Mouse (Mus musculus): ENCODE results near the gene Msrb1. TPM values are rescaled to one million over a fixed set of nuclear protein-coding genes. Genes with fewer than 3 reads are reported as not detected.

The Msrb1 gene
- polyA plus RNA-seq, 1 experiment from 2014 or later = 22.6 TPM

DNA sequence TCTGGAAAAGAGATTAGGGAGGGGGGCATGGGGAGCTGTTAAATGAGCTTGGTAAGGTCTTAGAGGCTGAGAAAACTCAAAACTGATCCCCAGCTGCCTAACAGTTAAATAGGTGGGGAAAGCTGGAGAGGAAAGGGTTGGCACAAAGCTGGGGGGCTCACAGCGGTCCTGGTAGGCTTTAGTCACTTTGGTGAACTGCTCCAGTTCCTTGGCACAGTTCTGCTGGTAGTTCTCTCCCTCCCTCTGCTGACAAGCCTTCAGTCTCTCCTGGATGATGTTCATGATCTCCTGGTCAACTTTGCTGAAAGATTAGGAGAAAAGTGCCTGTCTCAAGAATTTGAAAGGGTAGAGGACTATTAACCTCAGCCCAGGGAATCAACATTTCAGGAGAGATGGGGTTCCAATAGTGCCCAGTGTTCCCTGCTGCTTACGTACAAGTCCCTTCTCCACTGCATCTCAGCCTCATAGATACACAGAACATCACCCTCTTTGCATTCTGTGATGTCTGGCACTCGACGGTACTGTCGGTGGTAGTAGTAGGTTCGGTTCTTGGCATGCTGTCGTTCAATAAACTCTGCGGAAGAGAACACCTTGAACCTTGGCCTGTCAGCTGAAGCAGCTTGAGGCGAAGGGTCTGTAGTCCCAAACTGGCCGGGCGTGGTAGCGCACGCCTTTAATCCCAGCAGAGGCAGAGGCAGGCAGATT, 14.1 kb upstream of the Msrb1 start:
- no peak for ATAC-seq (ENCODE audit: low FRiP score)
- 0 out of 2 replicates have a peak overlapping the region, but pooled peaks have one; percentile 4 for H3K27ac ChIP-seq
- H3K9ac ChIP-seq = 0 out of 2 replicates have a peak overlapping the region, but pooled peaks have one; percentile 23
- H3K36me3 ChIP-seq = peaks cover 17% of the 10 kb centered on the region
- H3K4me1 ChIP-seq = peaks cover 32% of the 10 kb centered on the region
- no peak overlapping the region for H3K4me2 ChIP-seq (replicated peaks)
- H3K4me3 ChIP-seq = no peak overlapping the region
- H3K9me3 ChIP-seq (replicated peaks) = no peaks in the 10 kb centered on the region
- 36% methylated on average over 13 of the region's 13 CpGs for WGBS
- H3K27me3 ChIP-seq = 0 out of 2 replicates have a peak, but pooled peaks cover 2% of the 10 kb centered on the region

DNA sequence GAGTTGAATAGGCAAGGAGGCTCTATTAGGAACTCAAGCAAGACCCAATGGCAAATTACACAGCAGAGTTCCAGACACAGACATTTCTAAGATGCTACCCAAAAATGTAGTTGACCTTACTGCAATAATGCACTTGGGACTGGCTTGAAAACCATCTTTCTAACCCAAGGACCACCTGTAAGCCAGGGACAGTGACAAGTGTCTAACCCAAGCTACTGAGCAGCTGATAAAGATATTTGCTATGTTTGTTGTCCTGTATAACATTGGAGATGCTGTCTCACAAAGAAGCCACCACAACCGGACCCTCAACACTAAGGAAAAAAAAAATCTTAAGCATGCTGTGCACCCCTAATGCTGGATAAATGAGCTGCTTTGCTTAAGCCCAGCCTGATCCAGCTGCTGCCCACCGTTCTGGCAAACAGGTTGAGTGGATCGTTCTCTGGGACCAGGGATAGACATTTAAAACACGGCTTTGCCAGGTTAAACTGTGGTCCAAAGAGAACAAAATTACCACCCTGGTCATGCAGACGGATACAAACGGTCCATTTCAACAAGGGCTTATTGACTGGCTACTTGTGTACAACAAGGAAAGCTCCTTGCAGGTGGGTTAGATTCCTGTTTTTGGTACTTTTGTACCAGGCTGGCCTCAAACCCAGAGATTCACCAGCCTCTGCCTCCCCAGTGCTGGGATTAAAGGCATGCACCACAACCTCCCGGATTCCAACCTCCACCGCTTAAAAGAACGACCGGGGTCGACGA, 13.1 kb upstream of the Msrb1 start:
- Histone ChIP-seq H3K9ac (peak overlapping the region; percentile 92), H3K4me1 (peaks cover 32% of the 10 kb centered on the region), H3K4me3 (peak overlapping the region; percentile 68), H3K36me3 (peaks cover 17% of the 10 kb centered on the region), H3K27ac (peak overlapping the region; percentile 80), H3K4me2 (replicated peaks) (peak overlapping the region; percentile 96), H3K9me3 (replicated peaks) (no peaks in the 10 kb centered on the region), H3K27me3 (0 out of 2 replicates have a peak, but pooled peaks cover 2% of the 10 kb centered on the region)
- WGBS = 4% methylated on average over 12 of the region's 12 CpGs
- ATAC-seq (ENCODE audit: low FRiP score) = no peak

DNA sequence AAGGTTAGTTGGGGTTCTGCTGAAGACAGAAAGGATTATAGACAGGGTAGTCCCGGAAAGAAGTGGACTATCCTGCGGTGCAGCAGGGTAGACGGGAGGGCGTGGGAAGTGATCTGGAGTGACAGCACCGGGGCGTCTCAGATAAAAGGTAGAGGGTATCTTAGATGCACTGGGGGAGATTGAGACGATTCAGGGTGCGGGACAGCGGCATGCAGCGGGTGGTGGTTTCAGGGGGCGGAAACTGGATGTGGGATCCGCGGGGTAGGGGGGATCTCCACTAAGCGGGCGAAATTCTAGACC, 12.6 kb upstream of the Msrb1 start:
- Histone ChIP-seq H3K4me2 (replicated peaks) (peak overlapping the region; percentile 96), H3K27ac (peak overlapping the region; percentile 80), H3K4me1 (peaks cover 30% of the 10 kb centered on the region), H3K9me3 (replicated peaks) (no peaks in the 10 kb centered on the region), H3K27me3 (0 out of 2 replicates have a peak, but pooled peaks cover 2% of the 10 kb centered on the region), H3K4me3 (peak overlapping the region; percentile 68), H3K36me3 (peaks cover 17% of the 10 kb centered on the region), H3K9ac (peak overlapping the region; percentile 92)
- under 1% methylated on average over 15 of the region's 15 CpGs for WGBS
- ATAC-seq (ENCODE audit: low FRiP score) = peak; percentile 9; the same call in 1 of the 2 replicates

DNA sequence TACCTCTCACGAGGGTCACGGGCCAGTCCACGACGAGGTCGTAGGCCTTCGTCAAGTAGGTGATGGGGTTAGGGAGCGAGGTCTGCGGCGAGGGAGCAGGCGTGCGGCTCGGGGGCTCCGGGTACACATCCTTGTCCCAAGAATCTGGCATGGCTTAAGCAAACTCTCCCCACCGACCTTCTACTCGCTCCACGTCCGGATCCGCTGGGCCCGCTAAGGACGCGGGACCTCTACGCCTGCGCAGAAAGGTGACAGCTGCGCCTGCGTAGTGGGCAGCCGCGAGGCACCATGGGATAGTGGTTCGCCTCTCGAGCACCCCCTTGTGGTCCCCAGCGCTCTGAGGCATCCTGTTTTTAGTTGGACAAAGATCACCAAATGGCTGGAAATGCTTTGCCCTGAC, 12.3 kb upstream of the Msrb1 start, which contains the start of gene Ndufb10:
TSS of gene Ndufb10 (minus strand) at position 295 of the 400 bp plus-strand sequence.
- WGBS = 1% methylated on average over 30 of the region's 30 CpGs
- Histone ChIP-seq H3K4me2 (replicated peaks) (peak within 1 kb of the TSS; percentile 96), H3K9ac (peak within 1 kb of the TSS; percentile 92), H3K27ac (peak within 1 kb of the TSS; percentile 80), H3K9me3 (replicated peaks) (no peaks in the 10 kb centered on the region), H3K4me1 (peaks cover 28% of the 10 kb centered on the region), H3K27me3 (0 out of 2 replicates have a peak, but pooled peaks cover 2% of the 10 kb centered on the region), H3K4me3 (peak within 1 kb of the TSS; percentile 68), H3K36me3 (peaks cover 17% of the 10 kb centered on the region)
- ATAC-seq (ENCODE audit: low FRiP score) = peak; percentile 71

DNA sequence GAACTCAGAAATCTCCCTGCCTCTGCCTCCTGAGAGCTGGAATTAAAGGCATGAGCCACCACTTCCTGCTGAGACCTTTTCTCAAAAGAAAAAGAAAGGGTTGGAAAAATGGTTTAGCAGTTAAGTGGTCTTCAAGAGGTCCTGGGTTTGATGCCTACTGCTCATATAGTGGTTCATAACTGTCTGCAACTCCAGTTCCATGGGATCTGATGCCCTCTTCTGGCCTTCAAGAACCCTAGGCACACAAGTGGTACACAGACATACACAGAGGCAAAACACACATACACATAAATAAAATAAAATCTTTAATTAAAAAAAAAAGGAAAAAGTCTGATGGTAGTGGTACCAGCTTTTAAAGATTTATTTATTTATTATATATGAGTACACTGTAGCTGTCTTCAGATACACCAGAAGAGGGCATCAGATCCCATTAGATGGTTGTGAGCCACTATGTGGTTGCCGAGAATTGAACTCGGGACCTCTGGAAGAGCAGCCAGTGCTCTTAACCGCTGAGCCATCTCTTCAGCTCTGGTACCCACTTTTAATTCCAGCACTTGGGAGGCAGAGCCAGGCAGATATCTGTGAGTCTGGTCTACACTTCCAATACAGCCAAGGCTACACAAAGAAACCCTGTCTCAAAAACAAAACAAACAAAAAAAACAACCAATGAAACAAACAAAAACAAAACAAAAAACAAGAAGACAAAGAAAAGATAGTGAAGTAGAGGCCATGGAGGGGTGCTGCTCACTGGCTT, 10.6 kb upstream of the Msrb1 start:
- no peak overlapping the region for H3K4me2 ChIP-seq (replicated peaks)
- H3K27me3 ChIP-seq = 0 out of 2 replicates have a peak, but pooled peaks cover 2% of the 10 kb centered on the region
- peaks cover 25% of the 10 kb centered on the region for H3K4me1 ChIP-seq
- no peak overlapping the region for H3K4me3 ChIP-seq
- no peaks in the 10 kb centered on the region for H3K9me3 ChIP-seq (replicated peaks)
- H3K27ac ChIP-seq = no peak overlapping the region
- ATAC-seq (ENCODE audit: low FRiP score) = no peak
- no peak overlapping the region for H3K9ac ChIP-seq
- peaks cover 17% of the 10 kb centered on the region for H3K36me3 ChIP-seq
- WGBS = 71% methylated on average over 3 of the region's 3 CpGs

DNA sequence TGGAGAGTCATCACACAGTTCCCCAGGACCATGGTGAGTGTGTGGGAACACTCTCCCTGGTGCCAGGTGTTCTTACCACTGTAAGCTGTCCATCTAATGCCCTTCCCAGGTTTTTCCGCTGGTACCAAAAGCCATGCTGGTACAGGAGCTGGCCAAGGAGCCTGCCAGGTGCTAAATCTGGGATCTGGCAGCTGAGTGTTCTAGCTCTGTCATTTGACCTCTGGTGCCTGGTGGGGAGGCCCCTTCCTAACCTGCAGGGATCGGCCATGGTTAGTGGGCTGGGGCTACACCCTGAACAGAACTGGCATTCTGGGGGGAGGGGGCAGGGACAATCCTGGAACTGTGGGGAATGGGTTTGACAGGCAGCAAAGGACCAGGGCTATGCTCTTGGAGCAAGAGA, 8.8 kb upstream of the Msrb1 start, which contains the start of gene Rpl3l:
TSS of gene Rpl3l (plus strand) at position 203 of the 400 bp plus-strand sequence.
- Histone ChIP-seq H3K4me3 (no peak within 1 kb of the TSS), H3K4me2 (replicated peaks) (no peak within 1 kb of the TSS), H3K36me3 (peaks cover under 1% of the 10 kb centered on the region), H3K9me3 (replicated peaks) (no peaks in the 10 kb centered on the region), H3K9ac (no peak within 1 kb of the TSS), H3K27ac (no peak within 1 kb of the TSS), H3K4me1 (peaks cover 10% of the 10 kb centered on the region), H3K27me3 (peaks cover 12% of the 10 kb centered on the region; the same call in 1 of the 2 replicates)
- 66% methylated on average over 2 of the region's 2 CpGs for WGBS
- ATAC-seq (ENCODE audit: low FRiP score) = no peak

DNA sequence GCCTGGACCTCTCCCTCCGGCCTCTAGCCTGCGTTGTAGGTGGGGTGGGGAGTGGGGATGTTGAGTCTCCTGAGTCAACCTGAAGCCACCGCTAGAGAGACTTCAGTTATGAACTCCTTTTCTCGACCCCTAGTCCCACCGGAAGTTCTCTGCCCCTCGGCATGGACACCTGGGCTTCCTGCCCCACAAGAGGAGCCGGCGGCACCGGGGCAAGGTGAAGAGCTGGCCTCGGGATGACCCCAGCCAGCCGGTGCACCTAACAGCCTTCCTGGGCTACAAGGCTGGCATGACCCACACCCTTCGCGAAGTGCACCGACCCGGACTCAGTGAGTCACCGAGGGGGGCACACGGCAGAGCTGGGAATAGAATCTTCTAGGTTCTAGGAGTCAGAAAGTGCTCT, 8.3 kb upstream of the Msrb1 start:
- Histone ChIP-seq H3K9me3 (replicated peaks) (no peaks in the 10 kb centered on the region), H3K4me2 (replicated peaks) (no peak overlapping the region), H3K9ac (no peak overlapping the region), H3K4me1 (peaks cover 5% of the 10 kb centered on the region), H3K27ac (no peak overlapping the region), H3K36me3 (no peaks in the 10 kb centered on the region), H3K27me3 (peaks cover 12% of the 10 kb centered on the region; the same call in 1 of the 2 replicates), H3K4me3 (no peak overlapping the region)
- WGBS = 73% methylated on average over 17 of the region's 17 CpGs
- no peak for ATAC-seq (ENCODE audit: low FRiP score)

DNA sequence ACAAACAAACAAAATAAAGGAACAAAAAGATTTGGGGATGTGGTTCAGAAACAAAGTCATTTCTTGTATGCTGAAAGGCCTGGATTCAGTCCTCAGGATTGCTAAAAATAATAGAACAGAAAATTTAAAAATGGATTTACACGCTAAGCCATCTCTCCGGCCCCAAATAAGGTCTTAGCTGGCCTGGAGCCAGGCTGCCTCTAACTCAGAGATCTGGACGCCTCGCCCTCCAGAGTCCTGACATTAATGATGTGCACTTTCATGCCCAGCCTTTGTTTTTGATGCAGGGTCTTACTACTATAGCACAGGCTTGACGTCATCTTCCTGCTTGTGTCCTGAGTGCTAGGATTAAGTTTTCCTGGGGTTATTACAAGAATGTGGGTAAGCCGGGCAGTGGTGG, 7.4 kb upstream of the Msrb1 start:
- 86% methylated on average over 6 of the region's 6 CpGs for WGBS
- Histone ChIP-seq H3K27me3 (peaks cover 12% of the 10 kb centered on the region; the same call in 1 of the 2 replicates), H3K9ac (no peak overlapping the region), H3K9me3 (replicated peaks) (no peaks in the 10 kb centered on the region), H3K36me3 (no peaks in the 10 kb centered on the region), H3K4me2 (replicated peaks) (no peak overlapping the region), H3K27ac (no peak overlapping the region), H3K4me3 (no peak overlapping the region), H3K4me1 (no peaks in the 10 kb centered on the region)
- no peak for ATAC-seq (ENCODE audit: low FRiP score)

DNA sequence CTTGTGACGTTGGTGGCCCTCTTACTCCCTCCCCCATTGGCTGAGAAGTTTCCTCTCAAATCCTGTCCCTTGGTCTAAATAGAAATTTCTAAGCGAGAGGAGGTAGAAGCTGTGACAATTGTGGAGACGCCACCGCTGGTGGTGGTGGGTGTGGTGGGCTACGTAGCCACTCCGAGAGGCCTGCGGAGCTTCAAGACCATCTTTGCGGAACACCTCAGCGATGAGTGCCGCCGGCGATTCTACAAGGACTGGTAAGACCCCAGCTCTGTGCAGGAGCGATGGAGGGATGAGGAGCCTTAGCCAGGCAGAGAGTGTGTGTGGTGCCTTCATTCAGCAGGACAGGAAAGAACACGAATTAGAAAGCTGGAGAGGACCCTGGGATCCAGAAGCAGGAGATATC, 5.7 kb upstream of the Msrb1 start:
- H3K27ac ChIP-seq = no peak overlapping the region
- H3K9ac ChIP-seq = no peak overlapping the region
- no peak overlapping the region for H3K4me3 ChIP-seq
- ATAC-seq (ENCODE audit: low FRiP score) = no peak
- H3K27me3 ChIP-seq = peaks cover 12% of the 10 kb centered on the region; the same call in 1 of the 2 replicates
- no peak overlapping the region for H3K4me2 ChIP-seq (replicated peaks)
- H3K4me1 ChIP-seq = 0 out of 2 replicates have a peak, but pooled peaks cover under 1% of the 10 kb centered on the region
- H3K9me3 ChIP-seq (replicated peaks) = no peaks in the 10 kb centered on the region
- no peaks in the 10 kb centered on the region for H3K36me3 ChIP-seq
- 85% methylated on average over 14 of the region's 14 CpGs for WGBS

DNA sequence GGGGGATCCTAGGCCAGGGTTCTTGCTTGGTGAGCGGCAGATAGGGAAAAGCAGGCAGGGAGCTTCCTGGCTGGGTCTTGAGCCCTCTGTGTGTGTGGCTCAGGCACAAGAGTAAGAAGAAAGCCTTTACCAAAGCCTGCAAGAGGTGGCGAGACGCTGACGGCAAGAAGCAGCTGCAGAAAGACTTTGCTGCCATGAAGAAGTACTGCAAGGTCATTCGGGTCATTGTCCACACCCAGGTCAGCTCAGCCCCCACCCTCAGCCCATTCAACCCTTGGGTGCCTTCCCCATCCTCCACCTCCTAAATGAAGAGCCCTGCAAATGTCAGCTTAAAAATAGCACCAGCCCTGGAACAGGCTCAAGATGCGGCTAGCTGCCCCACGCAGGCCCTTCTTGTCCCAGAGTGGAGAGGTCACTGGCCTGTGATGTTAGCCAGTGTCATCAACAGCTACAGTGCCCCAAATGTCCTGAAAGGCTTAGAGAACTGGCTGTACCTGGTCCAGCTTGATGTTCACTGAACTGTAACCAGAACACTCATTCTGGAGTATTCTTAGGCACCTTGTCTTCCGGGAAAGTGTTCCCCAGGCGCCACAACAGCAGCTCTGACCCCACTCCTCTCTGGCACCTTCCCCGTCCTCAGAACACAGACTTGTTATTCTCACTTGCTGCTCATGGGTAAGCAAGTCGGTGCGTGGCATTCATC, 4.1 kb upstream of the Msrb1 start:
- H3K9me3 ChIP-seq (replicated peaks) = no peaks in the 10 kb centered on the region
- H3K4me3 ChIP-seq = no peak overlapping the region
- peaks cover 10% of the 10 kb centered on the region; the same call in 1 of the 2 replicates for H3K27me3 ChIP-seq
- no peaks in the 10 kb centered on the region for H3K36me3 ChIP-seq
- WGBS = 80% methylated on average over 12 of the region's 12 CpGs
- no peak overlapping the region; the same call in 1 of the 2 replicates for H3K9ac ChIP-seq
- no peak overlapping the region for H3K4me2 ChIP-seq (replicated peaks)
- ATAC-seq (ENCODE audit: low FRiP score) = no peak
- no peak overlapping the region for H3K27ac ChIP-seq
- peaks cover 13% of the 10 kb centered on the region for H3K4me1 ChIP-seq

DNA sequence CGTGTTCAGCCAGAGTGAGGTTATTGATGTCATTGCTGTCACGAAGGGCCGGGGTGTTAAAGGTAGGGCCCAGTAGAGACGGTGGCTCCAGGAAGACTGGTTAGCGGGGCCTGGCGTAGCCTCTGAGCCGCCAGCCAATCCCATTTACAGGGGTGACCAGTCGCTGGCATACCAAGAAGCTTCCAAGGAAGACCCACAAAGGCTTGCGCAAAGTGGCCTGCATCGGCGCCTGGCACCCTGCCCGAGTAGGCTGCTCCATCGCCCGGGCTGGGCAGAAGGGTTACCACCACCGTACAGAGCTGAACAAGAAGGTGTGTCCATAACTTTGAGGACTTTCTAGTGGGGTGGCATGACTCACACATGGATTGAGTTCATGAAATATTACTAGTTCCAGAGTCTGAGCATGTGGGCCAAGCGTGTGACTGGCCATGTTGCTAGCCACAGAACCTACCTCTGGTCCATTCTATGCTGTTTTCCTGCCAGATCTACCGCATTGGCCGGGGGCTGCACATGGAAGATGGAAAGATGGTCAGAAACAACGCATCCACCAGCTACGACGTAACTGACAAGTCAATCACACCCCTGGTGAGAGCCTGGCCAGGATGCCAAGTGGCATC, 2.9 kb upstream of the Msrb1 start:
- H3K36me3 ChIP-seq = no peaks in the 10 kb centered on the region
- no peak overlapping the region for H3K27ac ChIP-seq
- H3K4me1 ChIP-seq = peaks cover 15% of the 10 kb centered on the region
- no peak overlapping the region for H3K4me3 ChIP-seq
- ATAC-seq (ENCODE audit: low FRiP score) = no peak
- H3K9ac ChIP-seq = no peak overlapping the region
- peaks cover 10% of the 10 kb centered on the region; the same call in 1 of the 2 replicates for H3K27me3 ChIP-seq
- 91% methylated on average over 21 of the region's 21 CpGs for WGBS
- H3K4me2 ChIP-seq (replicated peaks) = no peak overlapping the region
- no peaks in the 10 kb centered on the region for H3K9me3 ChIP-seq (replicated peaks)

Data from hindbrain, embryonic 12.5 days (tissue).